Mouse (Mus musculus) bone marrow, adult 2 months (tissue): ENCODE measurements around the gene Omp.

ENCODE experiments used
- CTCF ChIP-seq: fragments of 200-500 bp; IDR thresholded peaks from 2 replicates; pipeline ENCODE4 v1.5.1; 2011; ENCODE audit warnings: low read length, control low read depth; ENCODE audit not compliant: control insufficient read depth, insufficient read depth
- POLR2A ChIP-seq: fragments of 200-500 bp; IDR thresholded peaks from 2 replicates; pipeline ENCODE4 v1.6.1; 2011; ENCODE audit warnings: low read depth, mild to moderate bottlenecking, control low read depth, low read length, borderline replicate concordance; ENCODE audit not compliant: control insufficient read depth

- TF ChIP-seq CTCF = no peak
- no peak for TF ChIP-seq POLR2A
These were observed 39.0 kb downstream of the Omp start for GRCm38 (mm10) chr7:98106272-98106671.
